Mouse (Mus musculus): Measurements from ENCODE around the gene Sulf2. TPM values are rescaled to one million over a fixed set of nuclear protein-coding genes. Genes with fewer than 3 reads are reported as not detected.

Sulf2 gene
- polyA plus RNA-seq, 1 experiment from 2014 or later = 37.6 TPM

DNA sequence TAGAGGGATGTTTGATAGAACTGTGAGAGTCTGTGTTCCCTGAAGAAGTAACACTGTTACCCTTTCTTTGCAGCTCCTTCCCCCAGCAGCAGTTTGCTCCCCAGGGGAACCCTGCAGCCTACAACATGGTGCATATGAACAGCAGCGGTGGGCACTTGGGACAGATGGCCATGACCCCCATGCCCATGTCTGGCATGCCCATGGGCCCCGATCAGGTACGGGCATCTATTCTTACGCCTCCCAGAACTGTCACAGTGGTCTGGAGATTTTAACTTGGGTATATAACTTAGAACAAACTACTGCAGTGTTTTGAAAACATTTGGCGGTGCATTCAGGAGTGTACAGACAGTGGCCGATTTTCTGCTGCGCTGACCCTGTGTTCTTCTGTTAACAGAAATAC is 85.7 kb downstream of the Sulf2 start:
- no peak overlapping the region for H3K4me2 ChIP-seq (ENCODE audit: low read length)
- no peak overlapping the region for H3K27ac ChIP-seq (ENCODE audit: low read length)
- no peaks in the 10 kb centered on the region for H3K27me3 ChIP-seq (replicated peaks; ENCODE audit: control insufficient read depth, insufficient read depth, low read length)
- no peak overlapping the region for H3K4me3 ChIP-seq (replicated peaks; ENCODE audit: low read length)
- H3K36me3 ChIP-seq (ENCODE audit: control insufficient read depth, insufficient read depth) = peaks cover 23% of the 10 kb centered on the region
- no peak for ATAC-seq
- H3K9ac ChIP-seq (replicated peaks; ENCODE audit: low read depth, low read length) = no peak overlapping the region
- WGBS = 93% methylated on average over 7 of the region's 7 CpGs
- H3K9me3 ChIP-seq (ENCODE audit: control insufficient read depth, low read length) = no peaks in the 10 kb centered on the region
- no peaks in the 10 kb centered on the region for H3K4me1 ChIP-seq (replicated peaks; ENCODE audit: control insufficient read depth, insufficient read depth, low read length)

DNA sequence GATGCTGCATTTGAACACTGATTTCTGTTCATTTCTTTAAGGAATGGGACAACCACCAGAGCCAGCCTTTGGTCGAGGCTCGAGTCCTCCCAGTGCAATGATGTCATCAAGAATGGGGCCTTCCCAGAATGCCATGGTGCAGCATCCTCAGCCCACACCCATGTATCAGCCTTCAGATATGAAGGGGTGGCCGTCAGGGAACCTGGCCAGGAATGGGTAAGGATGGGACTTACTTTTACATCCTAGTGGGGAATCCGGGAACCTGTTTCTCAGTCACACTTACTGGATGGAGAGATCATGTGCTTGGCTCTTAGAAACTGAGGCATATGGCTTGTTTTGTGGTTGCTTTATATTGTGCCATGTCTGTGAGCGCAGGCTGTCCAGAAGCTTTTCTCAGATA is 86.3 kb downstream of the Sulf2 start:
- H3K27me3 ChIP-seq (replicated peaks; ENCODE audit: control insufficient read depth, insufficient read depth, low read length) = no peaks in the 10 kb centered on the region
- H3K9me3 ChIP-seq (ENCODE audit: control insufficient read depth, low read length) = no peaks in the 10 kb centered on the region
- H3K4me3 ChIP-seq (replicated peaks; ENCODE audit: low read length) = no peak overlapping the region
- ATAC-seq = no peak
- no peaks in the 10 kb centered on the region for H3K4me1 ChIP-seq (replicated peaks; ENCODE audit: control insufficient read depth, insufficient read depth, low read length)
- peaks cover 25% of the 10 kb centered on the region for H3K36me3 ChIP-seq (ENCODE audit: control insufficient read depth, insufficient read depth)
- H3K4me2 ChIP-seq (ENCODE audit: low read length) = no peak overlapping the region
- no peak overlapping the region for H3K9ac ChIP-seq (replicated peaks; ENCODE audit: low read depth, low read length)
- H3K27ac ChIP-seq (ENCODE audit: low read length) = no peak overlapping the region
- WGBS = 78% methylated on average over 5 of the region's 5 CpGs

DNA sequence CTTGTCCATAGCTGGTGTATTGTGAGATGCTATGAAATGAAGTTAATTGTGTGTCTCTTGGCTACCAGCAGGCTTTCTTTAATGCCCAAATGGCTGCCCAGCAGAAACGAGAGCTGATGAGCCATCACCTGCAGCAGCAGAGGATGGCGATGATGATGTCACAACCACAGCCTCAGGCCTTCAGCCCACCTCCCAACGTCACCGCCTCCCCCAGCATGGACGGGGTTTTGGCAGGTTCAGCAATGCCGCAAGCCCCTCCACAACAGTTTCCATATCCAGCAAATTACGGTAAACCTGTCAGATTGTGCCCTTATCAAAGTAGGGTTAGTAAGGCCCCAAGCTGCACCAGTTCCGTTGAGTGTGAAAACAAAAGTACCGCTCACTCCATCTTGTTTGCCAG is 87.2 kb downstream of the Sulf2 start:
- Histone ChIP-seq H3K9me3 (ENCODE audit: control insufficient read depth, low read length) (no peaks in the 10 kb centered on the region), H3K4me2 (ENCODE audit: low read length) (no peak overlapping the region), H3K9ac (replicated peaks; ENCODE audit: low read depth, low read length) (no peak overlapping the region), H3K4me1 (replicated peaks; ENCODE audit: control insufficient read depth, insufficient read depth, low read length) (no peaks in the 10 kb centered on the region), H3K27me3 (replicated peaks; ENCODE audit: control insufficient read depth, insufficient read depth, low read length) (no peaks in the 10 kb centered on the region), H3K36me3 (ENCODE audit: control insufficient read depth, insufficient read depth) (peaks cover 25% of the 10 kb centered on the region), H3K27ac (ENCODE audit: low read length) (no peak overlapping the region), H3K4me3 (replicated peaks; ENCODE audit: low read length) (no peak overlapping the region)
- 86% methylated on average over 9 of the region's 9 CpGs for WGBS
- no peak for ATAC-seq

DNA sequence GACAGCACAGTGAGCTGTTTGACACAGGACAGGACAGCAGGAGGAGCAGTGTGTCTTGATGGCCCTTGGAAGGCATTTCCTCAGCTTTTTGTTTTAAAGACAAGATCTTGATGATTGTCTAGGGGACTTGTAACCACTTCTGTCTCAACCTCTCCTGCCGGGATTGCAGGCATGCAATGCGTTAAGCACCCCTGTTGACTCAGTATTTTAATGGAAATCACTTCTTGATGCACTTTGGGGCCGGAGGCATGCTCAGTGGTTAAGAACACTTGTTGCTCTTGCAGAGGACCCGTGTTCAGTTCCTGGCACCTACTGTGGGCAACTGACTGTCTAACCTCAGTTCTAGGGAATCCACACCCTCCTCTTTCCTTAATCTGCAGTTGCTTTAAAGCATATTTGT is 89.0 kb downstream of the Sulf2 start:
- Histone ChIP-seq H3K4me2 (ENCODE audit: low read length) (no peak overlapping the region), H3K4me1 (replicated peaks; ENCODE audit: control insufficient read depth, insufficient read depth, low read length) (no peaks in the 10 kb centered on the region), H3K4me3 (replicated peaks; ENCODE audit: low read length) (no peak overlapping the region), H3K36me3 (ENCODE audit: control insufficient read depth, insufficient read depth) (peaks cover 25% of the 10 kb centered on the region), H3K27ac (ENCODE audit: low read length) (no peak overlapping the region), H3K9ac (replicated peaks; ENCODE audit: low read depth, low read length) (no peak overlapping the region), H3K27me3 (replicated peaks; ENCODE audit: control insufficient read depth, insufficient read depth, low read length) (no peaks in the 10 kb centered on the region), H3K9me3 (ENCODE audit: control insufficient read depth, low read length) (no peaks in the 10 kb centered on the region)
- 58% methylated on average over 4 of the region's 4 CpGs for WGBS
- no peak for ATAC-seq

DNA sequence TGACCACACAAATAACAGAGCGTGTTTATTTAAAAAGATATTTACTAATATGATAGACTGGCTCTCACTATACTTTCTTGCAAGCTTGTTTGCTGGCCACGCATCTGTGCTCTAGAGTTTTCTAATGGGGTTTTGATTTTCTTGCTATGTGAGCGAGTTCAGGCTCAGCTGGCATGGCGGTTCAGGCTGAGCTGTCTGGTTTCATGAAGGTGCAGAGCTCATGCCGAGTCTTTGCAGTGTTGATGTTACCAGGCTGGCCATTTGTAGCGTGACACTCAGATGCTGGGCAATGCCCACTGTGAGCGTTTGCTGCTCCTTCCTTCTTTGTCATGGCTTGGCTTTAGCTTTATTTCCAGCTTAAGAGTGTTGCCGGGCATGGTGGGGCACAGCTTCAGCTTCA is 93.0 kb downstream of the Sulf2 start:
- Histone ChIP-seq H3K4me1 (replicated peaks; ENCODE audit: control insufficient read depth, insufficient read depth, low read length) (no peaks in the 10 kb centered on the region), H3K9ac (replicated peaks; ENCODE audit: low read depth, low read length) (no peak overlapping the region), H3K27me3 (replicated peaks; ENCODE audit: control insufficient read depth, insufficient read depth, low read length) (no peaks in the 10 kb centered on the region), H3K36me3 (ENCODE audit: control insufficient read depth, insufficient read depth) (peaks cover 10% of the 10 kb centered on the region), H3K9me3 (ENCODE audit: control insufficient read depth, low read length) (no peaks in the 10 kb centered on the region), H3K27ac (ENCODE audit: low read length) (no peak overlapping the region), H3K4me2 (ENCODE audit: low read length) (no peak overlapping the region), H3K4me3 (replicated peaks; ENCODE audit: low read length) (no peak overlapping the region)
- no peak for ATAC-seq
- 92% methylated on average over 8 of the region's 8 CpGs for WGBS

DNA sequence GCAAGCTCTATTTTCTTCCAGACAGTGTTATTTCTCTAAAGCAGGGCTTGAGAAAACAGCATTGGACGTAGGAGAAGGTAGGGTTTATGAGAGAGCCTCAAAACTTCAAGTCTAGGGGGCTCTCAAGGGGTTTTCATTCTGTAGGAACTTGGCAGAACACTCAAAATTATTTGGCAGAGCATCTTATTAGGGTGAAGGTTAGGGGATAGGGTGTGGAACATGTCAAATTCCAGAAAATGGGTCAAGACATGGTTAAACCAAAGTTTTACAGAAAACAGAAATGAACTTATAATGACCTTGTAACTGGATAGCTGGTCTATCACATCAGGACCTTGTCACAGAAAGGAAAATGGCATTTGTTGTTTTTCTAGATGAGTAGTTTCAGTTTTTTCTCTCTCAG is 93.5 kb downstream of the Sulf2 start:
- Histone ChIP-seq H3K27me3 (replicated peaks; ENCODE audit: control insufficient read depth, insufficient read depth, low read length) (no peaks in the 10 kb centered on the region), H3K4me1 (replicated peaks; ENCODE audit: control insufficient read depth, insufficient read depth, low read length) (no peaks in the 10 kb centered on the region), H3K9ac (replicated peaks; ENCODE audit: low read depth, low read length) (no peak overlapping the region), H3K4me2 (ENCODE audit: low read length) (no peak overlapping the region), H3K9me3 (ENCODE audit: control insufficient read depth, low read length) (no peaks in the 10 kb centered on the region), H3K36me3 (ENCODE audit: control insufficient read depth, insufficient read depth) (peaks cover 10% of the 10 kb centered on the region), H3K4me3 (replicated peaks; ENCODE audit: low read length) (no peak overlapping the region), H3K27ac (ENCODE audit: low read length) (no peak overlapping the region)
- WGBS = 92% methylated on average over 1 of the region's 1 CpGs
- ATAC-seq = no peak

DNA sequence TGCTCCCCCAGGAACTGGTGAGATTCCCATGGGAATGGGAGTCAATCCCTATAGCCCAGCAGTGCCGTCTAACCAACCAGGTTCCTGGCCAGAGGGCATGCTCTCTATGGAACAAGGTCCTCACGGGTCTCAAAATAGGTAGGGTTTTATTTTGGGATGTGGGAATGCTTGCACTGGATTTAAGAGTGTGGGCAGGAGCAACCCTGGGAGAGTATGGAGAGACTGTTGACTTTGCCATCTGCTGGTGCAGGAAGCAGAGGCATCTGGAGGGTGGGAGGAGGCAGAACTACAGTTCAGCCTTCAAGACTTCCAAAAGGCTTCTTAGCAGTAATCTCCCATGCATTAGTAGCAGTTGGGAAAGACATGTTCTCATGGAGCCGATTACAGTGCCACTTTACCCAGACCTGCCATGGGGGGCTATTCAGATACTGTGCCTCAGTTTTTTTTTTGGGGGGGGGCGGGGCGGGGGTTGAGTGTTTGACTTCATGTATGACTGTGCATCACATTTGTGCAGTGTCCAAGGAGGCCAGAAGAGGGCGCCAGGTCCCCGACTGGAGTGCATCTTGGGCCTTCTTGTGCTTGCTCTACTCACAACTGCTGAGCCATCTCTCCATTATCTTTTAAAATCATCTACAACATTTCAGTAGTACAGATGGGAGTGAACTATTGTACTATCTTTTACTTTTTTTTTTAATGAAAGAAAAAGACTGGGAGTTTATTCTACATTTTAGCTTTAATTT is 95.6 kb downstream of the Sulf2 start:
- H3K27ac ChIP-seq (ENCODE audit: low read length) = no peak overlapping the region
- WGBS = 73% methylated on average over 7 of the region's 7 CpGs
- ATAC-seq = no peak
- H3K4me3 ChIP-seq (replicated peaks; ENCODE audit: low read length) = no peak overlapping the region
- peaks cover 4% of the 10 kb centered on the region; the same call in 1 of the 2 replicates for H3K36me3 ChIP-seq (ENCODE audit: control insufficient read depth, insufficient read depth)
- H3K4me1 ChIP-seq (replicated peaks; ENCODE audit: control insufficient read depth, insufficient read depth, low read length) = no peaks in the 10 kb centered on the region
- no peaks in the 10 kb centered on the region for H3K27me3 ChIP-seq (replicated peaks; ENCODE audit: control insufficient read depth, insufficient read depth, low read length)
- no peaks in the 10 kb centered on the region for H3K9me3 ChIP-seq (ENCODE audit: control insufficient read depth, low read length)
- H3K9ac ChIP-seq (replicated peaks; ENCODE audit: low read depth, low read length) = no peak overlapping the region
- H3K4me2 ChIP-seq (ENCODE audit: low read length) = no peak overlapping the region

DNA sequence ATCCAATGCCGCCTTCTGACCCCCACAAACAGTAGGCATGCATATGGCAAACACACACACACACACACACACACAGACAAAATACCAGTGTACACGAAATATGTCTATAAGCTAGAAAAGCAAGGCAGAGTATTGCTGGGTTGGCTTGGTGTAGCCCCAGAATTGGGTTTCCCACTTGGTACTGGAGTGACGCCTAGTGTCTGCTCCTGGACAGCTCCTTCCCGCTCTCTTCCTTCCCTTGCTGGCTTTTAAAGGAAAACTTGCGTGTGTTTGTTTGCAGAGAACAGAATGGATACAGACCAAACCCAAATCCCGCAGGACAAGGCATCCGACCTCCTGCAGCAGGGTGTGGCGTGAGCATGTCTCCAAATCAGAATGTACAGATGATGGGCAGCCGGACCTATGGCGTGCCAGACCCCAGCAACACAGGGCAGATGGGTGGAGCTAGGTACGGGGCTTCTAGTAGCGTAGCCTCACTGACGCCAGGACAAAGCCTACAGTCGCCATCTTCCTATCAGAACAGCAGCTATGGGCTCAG is 101.4 kb downstream of the Sulf2 start:
- 92% methylated on average over 14 of the region's 14 CpGs for WGBS

DNA sequence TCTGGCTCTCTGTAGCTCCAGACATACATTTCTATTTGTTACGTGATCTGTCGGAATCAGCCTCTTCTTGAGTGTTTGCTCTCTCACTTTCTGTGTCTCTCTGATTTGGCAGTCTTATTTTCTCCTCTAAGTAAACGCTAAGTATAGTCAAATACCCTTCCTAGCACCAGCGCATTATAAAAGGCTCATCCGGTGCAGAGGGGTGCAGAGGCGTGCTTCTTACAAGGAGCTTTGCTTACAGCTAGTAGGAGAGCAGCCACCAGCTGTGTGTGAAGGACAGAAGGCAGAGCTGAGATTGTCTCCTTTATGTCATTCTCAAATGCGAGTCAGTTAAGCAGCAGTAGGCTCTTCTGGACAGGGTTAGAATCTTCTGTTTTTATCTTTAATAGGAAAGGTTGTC is 103.5 kb downstream of the Sulf2 start:
- peaks cover 9% of the 10 kb centered on the region for H3K36me3 ChIP-seq (ENCODE audit: control insufficient read depth, insufficient read depth)
- no peaks in the 10 kb centered on the region for H3K27me3 ChIP-seq (replicated peaks; ENCODE audit: control insufficient read depth, insufficient read depth, low read length)
- WGBS = 92% methylated on average over 7 of the region's 7 CpGs

More for the DNA sequence above, 101.4 kb downstream of the Sulf2 start:
- H3K27me3 ChIP-seq (replicated peaks; ENCODE audit: control insufficient read depth, insufficient read depth, low read length) = no peaks in the 10 kb centered on the region
- H3K27ac ChIP-seq (ENCODE audit: low read length) = no peak overlapping the region
- ATAC-seq = no peak
- peaks cover 5% of the 10 kb centered on the region; the same call in 1 of the 2 replicates for H3K36me3 ChIP-seq (ENCODE audit: control insufficient read depth, insufficient read depth)
- H3K4me3 ChIP-seq (replicated peaks; ENCODE audit: low read length) = no peak overlapping the region
- H3K9me3 ChIP-seq (ENCODE audit: control insufficient read depth, low read length) = no peaks in the 10 kb centered on the region
- no peaks in the 10 kb centered on the region for H3K4me1 ChIP-seq (replicated peaks; ENCODE audit: control insufficient read depth, insufficient read depth, low read length)
- H3K4me2 ChIP-seq (ENCODE audit: low read length) = no peak overlapping the region
- no peak overlapping the region for H3K9ac ChIP-seq (replicated peaks; ENCODE audit: low read depth, low read length)

More for the DNA sequence above, 103.5 kb downstream of the Sulf2 start:
- ATAC-seq = no peak
- H3K4me2 ChIP-seq (ENCODE audit: low read length) = no peak overlapping the region
- H3K27ac ChIP-seq (ENCODE audit: low read length) = no peak overlapping the region
- no peaks in the 10 kb centered on the region for H3K4me1 ChIP-seq (replicated peaks; ENCODE audit: control insufficient read depth, insufficient read depth, low read length)
- H3K4me3 ChIP-seq (replicated peaks; ENCODE audit: low read length) = no peak overlapping the region
- no peak overlapping the region for H3K9ac ChIP-seq (replicated peaks; ENCODE audit: low read depth, low read length)
- H3K9me3 ChIP-seq (ENCODE audit: control insufficient read depth, low read length) = no peaks in the 10 kb centered on the region
